Mouse (Mus musculus) ZHBTc4 (cell line): ENCODE data around the gene Brk1.

Source experiments
- DNase-seq: peaks from one replicate; pipeline ENCODE4 v3.0.0-alpha.2; 2011; ENCODE audit warnings: low read depth, low spot score

Gene Brk1

DNA sequence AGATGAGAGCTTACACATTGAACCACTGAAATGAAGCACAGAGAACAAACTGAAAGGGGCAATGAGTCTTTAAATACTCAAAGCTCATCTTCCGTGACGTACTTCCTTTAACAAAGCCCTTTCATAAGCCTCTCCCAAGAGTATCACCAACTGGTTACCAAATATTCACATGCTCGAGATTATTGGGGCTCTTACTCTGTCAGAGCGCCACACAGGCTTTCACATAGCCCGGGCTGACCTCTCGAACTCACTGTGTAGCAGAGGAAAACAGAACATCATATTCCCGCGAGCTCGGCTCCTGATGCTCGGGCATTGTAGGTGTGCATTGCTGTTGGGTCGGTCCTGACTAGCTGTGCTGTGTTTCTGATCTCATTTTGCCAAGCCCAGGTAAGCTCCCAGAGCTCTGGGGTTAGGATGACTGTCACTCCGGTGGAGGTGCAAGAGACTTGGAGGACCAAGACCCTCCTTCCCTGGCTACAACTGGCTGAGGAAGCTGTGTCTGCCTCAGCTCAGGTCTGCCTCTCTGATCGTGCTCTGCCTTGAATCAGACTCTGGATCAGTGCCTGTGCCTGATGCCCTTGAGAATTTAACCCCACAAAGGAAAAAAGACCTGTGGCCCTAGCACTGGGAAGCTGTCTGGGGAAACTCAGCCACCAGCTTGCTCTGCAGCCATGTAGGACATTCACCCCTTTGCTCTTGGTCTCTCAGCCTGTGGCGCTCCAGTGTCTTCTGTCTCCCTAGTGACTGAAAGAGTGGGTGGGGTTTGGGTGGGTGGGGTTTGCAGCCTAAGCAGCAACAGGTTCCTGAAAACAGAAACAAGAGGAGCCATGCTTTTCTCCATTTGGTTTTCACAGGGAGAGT, 56.1 kb downstream of the Brk1 start:
- DNase-seq: peak; percentile 86

DNA sequence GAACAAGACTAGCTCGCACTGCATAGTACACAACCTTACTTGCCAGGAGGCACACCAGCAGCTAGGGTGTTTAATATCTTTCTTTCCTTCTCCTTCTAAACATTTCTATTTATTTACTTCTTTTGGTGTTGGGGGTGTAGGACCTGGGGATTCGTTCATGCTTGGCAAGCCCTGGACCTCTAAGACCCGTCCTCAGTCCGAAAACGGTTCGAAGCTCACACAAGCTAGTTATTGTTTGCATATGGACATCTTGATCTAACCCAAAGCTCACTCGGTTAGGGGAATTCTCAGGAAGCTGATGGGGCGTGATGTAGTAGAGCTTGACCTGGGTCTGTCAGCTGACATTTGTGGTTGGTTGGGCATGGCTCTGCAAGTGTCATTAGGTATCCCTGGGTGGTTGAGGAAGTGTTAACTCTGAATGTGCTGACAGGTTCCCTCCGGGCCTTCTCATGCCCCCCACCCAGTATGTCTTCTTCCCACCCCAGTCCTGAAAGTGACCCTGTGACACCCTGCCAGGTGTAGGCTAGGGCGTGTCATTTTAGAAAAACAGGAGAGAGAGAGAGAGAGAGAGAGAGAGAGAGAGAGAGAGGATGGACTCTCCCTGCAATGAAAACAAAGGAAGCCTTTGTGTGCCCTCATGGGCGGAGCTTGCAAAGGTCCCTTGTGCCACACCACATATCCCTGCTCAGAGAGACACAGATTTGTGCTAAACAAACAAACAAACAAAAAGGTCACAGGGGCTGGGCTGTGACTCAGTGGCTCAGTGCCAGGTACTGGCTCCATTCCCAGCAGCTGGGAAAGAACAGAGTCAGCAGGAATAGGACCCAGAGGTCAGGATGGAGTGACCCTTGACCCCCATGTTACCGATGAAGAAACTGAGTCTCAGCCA, 57.0 kb downstream of the Brk1 start:
- peak; percentile 44 for DNase-seq

DNA sequence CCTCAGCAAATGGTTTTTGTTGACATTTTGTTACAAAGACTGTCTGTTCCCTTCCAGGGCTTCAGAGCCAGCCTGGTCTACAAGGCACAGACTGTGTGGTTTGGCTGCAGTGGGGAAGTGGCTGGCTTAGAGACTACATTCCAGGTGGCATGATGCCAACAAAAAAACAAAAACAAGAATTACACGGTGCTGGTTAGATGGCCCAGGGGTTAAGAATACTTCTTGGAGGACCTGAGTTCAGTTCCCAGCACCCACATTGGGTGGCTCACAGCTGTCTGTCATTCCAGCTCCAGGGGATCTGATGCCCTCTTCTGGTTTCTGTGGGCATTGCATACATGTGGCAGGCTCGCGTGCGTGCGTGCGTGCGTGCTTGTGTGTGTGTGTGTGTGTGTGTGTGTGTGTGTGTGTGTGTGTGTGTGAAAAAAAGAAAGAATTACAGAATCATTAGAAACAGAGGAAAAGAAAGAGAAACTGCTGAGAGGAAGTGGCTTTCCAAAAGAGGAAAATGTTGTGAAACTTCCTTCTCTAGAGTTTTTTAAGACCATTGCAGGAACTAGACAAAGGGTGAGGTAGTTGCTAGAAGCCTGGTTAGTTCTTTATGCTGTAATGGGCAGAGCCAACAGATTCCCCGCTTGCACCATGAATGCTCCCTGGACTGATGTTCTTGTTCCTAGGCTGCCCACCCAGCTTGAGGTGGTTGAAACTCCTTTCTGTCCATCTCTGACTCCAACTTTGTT, 58.6 kb downstream of the Brk1 start:
- DNase-seq: peak; percentile 56

DNA sequence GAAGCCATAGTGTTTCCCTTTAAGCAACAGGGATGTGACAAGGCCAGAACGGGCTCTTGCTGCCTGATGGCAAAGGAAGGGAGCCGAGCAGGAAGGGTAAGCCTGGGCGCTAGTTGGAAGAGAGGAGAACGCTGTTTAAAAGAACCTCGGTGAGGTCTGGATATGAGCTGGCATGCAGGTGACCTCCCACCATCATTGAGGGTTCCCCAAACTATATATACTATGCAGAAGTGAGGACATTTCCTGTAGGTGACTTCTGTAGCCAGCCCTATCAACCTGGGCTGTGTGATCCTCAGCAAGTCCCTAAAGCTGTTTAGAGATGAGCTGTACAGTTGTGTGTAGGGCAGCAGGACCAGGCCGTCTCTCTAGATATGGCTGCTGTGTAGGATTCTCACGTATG, 59.7 kb downstream of the Brk1 start:
- DNase-seq: no peak
